Mouse (Mus musculus) left cerebral cortex, adult 2 months (tissue): Measurements from ENCODE around the gene Mdfic. TPM values are rescaled to one million over a fixed set of nuclear protein-coding genes. Genes with fewer than 3 reads are reported as not detected.

Source experiments
- DNase-seq, 2 experiments: peaks; one replicate each; pipeline ENCODE4 v3.0.0; 2021 to 2022; ENCODE audit warnings: low spot score in 2 of 2, mixed read lengths in 1 of 2; ENCODE audit errors: extremely low spot score in 1 of 2
- H3K27ac ChIP-seq: fragments of 200-600 bp; 2 replicates; pipeline ENCODE4 v1.8.1; 2022
- H3K4me3 ChIP-seq: fragments of 200-600 bp; 2 replicates; pipeline ENCODE4 v1.8.1; 2022
- CTCF ChIP-seq: fragments of 200-600 bp; IDR thresholded peaks from 2 replicates; pipeline ENCODE4 v1.8.1; 2022; ENCODE audit warnings: antibody characterized with exemption, mild to moderate bottlenecking, moderate library complexity
- intact Hi-C: fragments of 180-260 bp; cut with DNase I; formaldehyde crosslinking; loops from one replicate; pipeline ENCODE4 v1.15.1; 2025
- total RNA-seq, 2 experiments: library from RNA; stranded (reverse); gene quantifications; 2 replicates each; pipeline ENCODE4 v1.2.3; 2021

The Mdfic gene
- total RNA-seq, 2 experiments from 2014 or later, result 3.0 to 3.7 TPM

- intact Hi-C loops, result no loop called here
- DNase-seq, result no peak
- Histone ChIP-seq H3K27ac (no peak overlapping the region), H3K4me3 (no peak overlapping the region)
- no peak for TF ChIP-seq CTCF
These were observed 43.6 kb downstream of the Mdfic start for GRCm38 (mm10) chr6:15764039-15764438.

GRCm38 (mm10) chr6:15767460-15767859 is 47.0 kb downstream of the Mdfic start:
- Histone ChIP-seq H3K4me3 (no peak overlapping the region), H3K27ac (no peak overlapping the region)
- no peak for DNase-seq
- no peak for TF ChIP-seq CTCF
- intact Hi-C loops, result no loop called here

GRCm38 (mm10) chr6:15770128-15770527 is 49.7 kb downstream of the Mdfic start:
- Histone ChIP-seq H3K27ac (no peak overlapping the region), H3K4me3 (no peak overlapping the region)
- TF ChIP-seq CTCF, result no peak
- DNase-seq, result no peak
- intact Hi-C loops, result no loop called here

GRCm38 (mm10) chr6:15777070-15777469 is 56.6 kb downstream of the Mdfic start:
- no peak for TF ChIP-seq CTCF
- no peak for DNase-seq
- Histone ChIP-seq H3K27ac (no peak overlapping the region), H3K4me3 (no peak overlapping the region)
- intact Hi-C loops, result no loop called here

DNA sequence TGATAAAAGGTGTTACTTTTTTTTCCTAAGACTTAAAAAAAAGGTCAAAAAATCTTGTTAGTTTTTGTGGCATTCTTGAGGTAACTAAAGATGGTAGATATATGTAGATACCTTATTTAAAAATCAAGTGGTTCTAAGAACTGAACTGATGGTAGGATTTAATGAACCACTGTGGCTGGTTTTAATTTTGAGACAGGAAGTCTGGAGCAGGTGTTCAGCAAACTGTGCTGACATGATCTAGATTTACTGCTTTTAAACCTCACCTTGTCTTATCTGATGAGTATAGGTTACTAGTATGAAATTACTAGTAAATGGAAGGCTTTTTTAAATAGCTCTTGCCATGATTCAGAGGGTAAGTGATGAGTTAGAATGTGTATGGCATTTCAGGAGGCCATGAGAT is 59.7 kb downstream of the Mdfic start:
- no peak for TF ChIP-seq CTCF
- Histone ChIP-seq H3K27ac (peak overlapping the region; percentile 47; the same call in 1 of the 2 replicates), H3K4me3 (no peak overlapping the region)
- intact Hi-C loops, result no loop called here
- no peak for DNase-seq

DNA sequence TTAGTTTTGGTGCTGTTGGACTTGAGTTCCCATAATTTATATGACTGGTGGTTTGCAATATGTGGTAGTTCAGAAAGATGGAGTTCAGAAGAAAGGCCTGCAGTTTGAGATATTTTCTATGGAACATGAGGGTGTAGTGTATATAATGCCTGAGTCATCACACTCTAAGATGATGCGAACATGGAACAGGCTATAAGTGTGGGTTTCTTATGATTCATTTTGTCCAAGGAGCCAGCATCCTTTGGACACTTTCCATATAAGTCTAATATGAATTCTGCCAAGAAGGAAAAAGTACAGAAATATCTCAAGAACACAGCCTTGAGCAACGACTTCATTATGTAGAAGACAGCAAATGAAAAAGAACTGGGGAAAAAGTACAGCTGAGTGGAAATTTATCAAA is 60.2 kb downstream of the Mdfic start:
- intact Hi-C loops, result no loop called here
- no peak overlapping the region for H3K4me3 ChIP-seq
- H3K27ac ChIP-seq, result peak overlapping the region; percentile 47; the same call in 1 of the 2 replicates
- no peak for TF ChIP-seq CTCF
- no peak for DNase-seq

DNA sequence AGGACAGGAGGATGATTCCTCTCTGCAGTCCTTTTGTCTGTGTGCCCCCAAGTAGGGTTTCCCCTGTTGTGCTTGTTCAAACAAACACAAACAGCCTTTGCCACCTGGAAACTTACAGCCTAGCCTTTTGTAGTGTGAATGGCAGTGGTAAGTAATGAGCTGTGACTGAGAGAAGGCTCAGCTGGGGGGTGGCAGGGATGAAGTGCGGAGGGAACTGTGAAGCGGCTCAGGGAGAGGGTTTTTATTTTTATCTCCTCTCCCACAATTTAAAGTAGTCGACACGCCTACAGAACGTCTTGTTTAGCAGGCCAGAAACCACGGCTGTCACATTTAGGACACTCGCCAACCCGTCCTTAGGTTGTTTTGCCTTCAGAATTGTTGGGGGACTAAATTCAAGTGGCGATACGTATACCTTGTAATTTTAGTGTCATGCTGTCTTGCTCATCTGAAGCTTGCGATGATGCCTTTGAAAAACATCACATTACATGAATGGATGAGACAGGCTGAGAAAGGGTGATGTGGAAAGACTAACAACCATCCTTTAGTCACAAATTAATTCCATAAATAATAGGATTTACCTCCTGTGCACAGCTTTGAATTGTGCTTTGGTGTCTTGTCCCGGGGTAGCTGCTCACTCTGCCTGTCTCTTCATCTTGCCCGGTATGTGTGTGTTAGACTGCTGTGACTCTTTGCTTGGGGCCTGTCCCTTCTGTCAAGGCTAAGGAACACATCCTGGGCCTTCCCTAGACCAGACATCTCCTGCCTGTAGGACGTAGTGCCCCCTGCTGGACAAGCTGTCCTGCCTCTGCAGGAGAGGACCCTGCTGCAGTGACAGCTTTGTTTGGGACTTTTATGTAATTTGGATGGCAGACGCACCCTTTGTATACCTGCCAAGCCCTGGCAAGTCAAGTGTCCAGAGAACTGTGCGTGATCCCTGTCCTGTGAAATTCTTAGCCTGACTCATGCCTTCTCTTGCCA is 69.4 kb downstream of the Mdfic start:
- H3K27ac ChIP-seq, result peak overlapping the region; percentile 11; the same call in 1 of the 2 replicates
- no peak overlapping the region for H3K4me3 ChIP-seq
- TF ChIP-seq CTCF, result peak; percentile 71
- intact Hi-C loops, result loop anchor here (2.0 to 10.0 kb wide), 3 partner anchors 433 to 895 kb away; no protein-coding TSS in a partner anchor
- peak; percentile 48 to 55 for DNase-seq

- intact Hi-C loops, result loop anchor here (10.0 kb wide), 2 partner anchors 598 to 898 kb away; no protein-coding TSS in a partner anchor
- peak in 1 of 2 experiments; percentile 9 for DNase-seq
- Histone ChIP-seq H3K4me3 (no peak overlapping the region), H3K27ac (no peak overlapping the region)
- no peak for TF ChIP-seq CTCF
These were observed 72.5 kb downstream of the Mdfic start for GRCm38 (mm10) chr6:15792680-15793601.

GRCm38 (mm10) chr6:15793602-15794345 is 73.3 kb downstream of the Mdfic start:
- DNase-seq, result no peak
- TF ChIP-seq CTCF, result no peak
- Histone ChIP-seq H3K4me3 (peak overlapping the region; percentile 9; the same call in 1 of the 2 replicates), H3K27ac (no peak overlapping the region)
- intact Hi-C loops, result loop anchor here (10.0 kb wide), 2 partner anchors 599 to 899 kb away; no protein-coding TSS in a partner anchor

DNA sequence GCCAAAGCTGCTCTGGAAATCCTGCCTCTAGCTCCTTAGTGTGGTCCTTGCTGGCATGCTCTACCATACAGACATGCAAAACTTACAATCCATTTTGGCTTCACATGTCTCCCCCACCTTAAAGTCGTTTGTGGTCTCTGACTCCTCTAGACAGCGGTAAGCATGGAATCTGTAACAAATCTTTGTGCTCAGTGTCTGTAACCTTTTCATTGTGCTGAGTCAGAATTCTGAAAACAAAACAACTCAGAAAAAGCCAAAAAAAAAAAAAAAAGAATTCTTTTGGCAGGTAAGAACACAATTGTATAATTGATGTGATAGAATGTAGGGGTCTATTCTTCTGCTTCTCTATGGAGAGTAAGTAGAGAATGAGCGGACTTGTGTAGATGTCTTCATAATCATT is 74.3 kb downstream of the Mdfic start:
- Histone ChIP-seq H3K4me3 (no peak overlapping the region), H3K27ac (no peak overlapping the region)
- no peak for DNase-seq
- intact Hi-C loops, result loop anchor here (10.0 kb wide), 2 partner anchors 600 to 900 kb away; no protein-coding TSS in a partner anchor
- no peak for TF ChIP-seq CTCF

GRCm38 (mm10) chr6:15807382-15807781 is 86.9 kb downstream of the Mdfic start:
- TF ChIP-seq CTCF, result no peak
- DNase-seq, result no peak
- Histone ChIP-seq H3K27ac (no peak overlapping the region), H3K4me3 (no peak overlapping the region)
- intact Hi-C loops, result no loop called here
